Mouse (Mus musculus): ENCODE results near the gene Tle6. TPM values are rescaled to one million over a fixed set of nuclear protein-coding genes. Genes with fewer than 3 reads are reported as not detected.
A peak's percentile ranks its signal among the peaks of the same experiment; 100 is the strongest.

Tle6 gene
- polyA plus RNA-seq, 1 experiment from 2014 or later = 15.2 TPM

DNA sequence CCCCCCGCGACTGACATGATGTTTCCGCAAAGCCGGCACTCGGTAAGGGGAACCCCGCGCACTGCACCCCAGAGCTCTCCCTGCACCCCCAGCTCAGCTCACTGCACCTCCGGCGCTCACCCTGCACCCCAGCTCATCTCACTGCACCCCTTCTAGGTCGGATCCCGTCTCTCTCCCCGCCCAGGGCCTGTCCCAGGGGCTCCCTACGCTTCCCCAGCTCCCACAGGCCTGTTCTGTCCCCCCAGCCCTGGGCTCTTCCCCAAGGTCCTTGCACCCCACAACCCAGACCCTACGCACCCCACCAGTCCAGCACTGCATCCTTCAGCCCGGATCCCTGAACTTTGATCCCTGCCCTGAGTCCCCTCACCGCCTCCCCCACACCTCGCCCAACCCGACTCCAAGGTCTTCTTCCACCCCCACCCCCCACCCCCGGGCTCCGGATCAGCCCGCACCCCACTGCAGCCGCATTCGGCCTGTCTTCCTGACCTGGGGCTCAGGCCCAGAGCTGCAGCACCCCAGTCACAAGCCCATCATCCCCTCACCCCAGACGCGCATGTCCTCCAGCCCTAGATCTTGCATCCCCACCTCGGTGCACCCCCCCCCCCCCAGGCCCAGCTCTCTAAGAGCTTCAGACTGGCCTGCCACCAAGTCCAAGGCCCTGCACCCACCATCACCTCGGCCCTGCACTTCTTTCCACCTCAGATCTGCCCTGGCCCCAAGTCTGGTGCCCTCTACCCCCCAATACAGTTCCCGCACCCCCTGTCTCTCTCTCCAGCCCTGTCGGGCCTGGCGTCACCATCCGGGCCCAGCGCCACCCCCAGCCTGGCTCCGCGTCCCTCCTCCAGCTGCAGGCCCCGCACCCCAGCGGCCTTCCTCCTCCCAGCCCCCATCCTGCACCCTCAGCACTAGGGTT is 41.0 kb downstream of the Tle6 start:
- H3K4me1 ChIP-seq (replicated peaks) = peaks cover 50% of the 10 kb centered on the region
- H3K9me3 ChIP-seq = peaks cover 3% of the 10 kb centered on the region; the same call in 1 of the 2 replicates
- H3K4me2 ChIP-seq = peak overlapping the region; percentile 94
- peak overlapping the region; percentile 94 for H3K27ac ChIP-seq
- peaks cover 30% of the 10 kb centered on the region for H3K36me3 ChIP-seq
- peak overlapping the region; percentile 97 for H3K9ac ChIP-seq (replicated peaks)
- WGBS = under 1% methylated on average over 35 of the region's 36 CpGs
- H3K4me3 ChIP-seq (replicated peaks) = peak overlapping the region; percentile 91
- H3K27me3 ChIP-seq = peaks cover 2% of the 10 kb centered on the region; the same call in 1 of the 2 replicates
- peak; percentile 13; the same call in 1 of the 2 replicates for ATAC-seq (ENCODE audit: insufficient number of reproducible peaks, insufficient read depth, low FRiP score, low TSS enrichment, low read depth)

DNA sequence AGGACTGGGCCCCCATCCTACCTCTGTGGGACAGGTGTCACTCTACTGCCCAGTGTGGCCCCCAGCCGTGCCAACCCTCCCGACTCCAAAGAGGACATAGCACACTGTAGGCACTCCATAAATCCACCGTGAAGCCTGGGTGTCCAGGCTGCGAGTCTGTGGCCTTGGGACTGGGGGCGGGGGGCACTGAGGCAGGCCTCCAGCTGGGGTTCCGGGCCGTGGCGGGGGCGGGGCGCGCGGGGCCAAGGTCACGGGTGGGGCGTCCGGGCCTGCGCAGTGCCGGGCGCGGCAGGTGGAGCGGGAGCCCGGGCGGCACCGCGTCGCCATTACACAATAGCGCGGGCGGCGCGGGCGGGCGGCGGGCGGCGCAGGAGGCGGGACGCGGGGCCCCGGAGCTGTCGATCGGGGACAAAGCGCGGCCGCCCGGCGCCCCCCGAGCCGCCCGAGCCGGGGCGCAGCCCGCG is 41.7 kb downstream of the Tle6 start, which contains the start of gene Aes:
Gene Aes (plus strand): TSS at position 326 of the 464 bp plus-strand sequence.
- Histone ChIP-seq H3K4me3 (replicated peaks) (peak within 1 kb of the TSS; percentile 91), H3K9me3 (peaks cover 3% of the 10 kb centered on the region; the same call in 1 of the 2 replicates), H3K4me2 (peak within 1 kb of the TSS; percentile 94), H3K9ac (replicated peaks) (peak within 1 kb of the TSS; percentile 97), H3K36me3 (peaks cover 23% of the 10 kb centered on the region), H3K27ac (peak within 1 kb of the TSS; percentile 94), H3K4me1 (replicated peaks) (peaks cover 43% of the 10 kb centered on the region), H3K27me3 (no peaks in the 10 kb centered on the region)
- WGBS = 2% methylated on average over 26 of the region's 53 CpGs
- 0 out of 2 replicates have a peak, but pooled peaks have one; percentile 17 for ATAC-seq (ENCODE audit: insufficient number of reproducible peaks, insufficient read depth, low FRiP score, low TSS enrichment, low read depth)

DNA sequence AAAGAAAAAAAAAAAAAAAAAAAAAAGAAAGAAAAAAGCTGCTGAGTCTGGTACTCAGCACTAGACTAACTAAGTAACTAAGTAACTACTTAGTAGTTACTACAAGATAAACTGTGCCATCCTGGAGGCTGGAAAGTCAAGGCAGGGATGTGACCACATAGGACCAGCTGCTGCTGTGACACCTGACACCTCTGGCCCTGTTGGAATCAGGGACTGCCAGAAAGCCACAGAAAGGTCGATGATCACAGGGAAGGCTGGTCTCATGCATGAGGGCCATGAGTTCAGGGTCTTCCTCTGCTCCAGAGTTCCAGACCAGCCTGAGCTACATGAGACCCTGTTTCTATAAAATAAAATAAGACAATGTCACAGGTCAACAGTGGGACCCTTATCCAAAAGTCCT is 43.4 kb downstream of the Tle6 start:
- peaks cover 6% of the 10 kb centered on the region; the same call in 1 of the 2 replicates for H3K9me3 ChIP-seq
- no peak for ATAC-seq (ENCODE audit: insufficient number of reproducible peaks, insufficient read depth, low FRiP score, low TSS enrichment, low read depth)
- H3K27ac ChIP-seq = no peak overlapping the region
- 18% methylated on average over 1 of the region's 1 CpGs for WGBS
- H3K4me3 ChIP-seq (replicated peaks) = no peak overlapping the region
- H3K9ac ChIP-seq (replicated peaks) = no peak overlapping the region
- H3K4me2 ChIP-seq = no peak overlapping the region
- H3K4me1 ChIP-seq (replicated peaks) = peaks cover 26% of the 10 kb centered on the region
- peaks cover 12% of the 10 kb centered on the region for H3K36me3 ChIP-seq
- H3K27me3 ChIP-seq = no peaks in the 10 kb centered on the region

DNA sequence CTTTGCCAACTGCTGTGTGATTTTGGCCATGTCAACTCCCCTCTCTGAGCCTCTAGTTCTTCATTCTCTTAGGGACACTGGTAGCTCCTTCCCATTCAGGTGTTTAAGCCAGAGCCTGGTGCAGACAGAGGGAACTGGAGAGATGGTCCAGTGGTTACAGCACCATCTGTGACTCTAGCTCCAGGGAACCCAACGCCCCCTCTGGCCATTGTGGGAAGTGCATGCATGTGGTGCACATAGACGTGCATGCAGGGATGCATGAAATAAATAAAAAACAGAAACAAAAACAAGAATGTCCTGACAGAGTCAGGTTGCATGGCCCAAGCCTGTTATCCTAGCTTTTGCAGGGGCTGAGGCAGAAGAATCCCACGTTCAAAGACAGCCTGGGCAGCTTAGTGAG is 44.6 kb downstream of the Tle6 start:
- 73% methylated on average over 3 of the region's 3 CpGs for WGBS
- H3K27me3 ChIP-seq = no peaks in the 10 kb centered on the region
- no peak overlapping the region for H3K4me3 ChIP-seq (replicated peaks)
- H3K27ac ChIP-seq = no peak overlapping the region
- H3K9ac ChIP-seq (replicated peaks) = no peak overlapping the region
- no peak overlapping the region for H3K4me2 ChIP-seq
- H3K9me3 ChIP-seq = peaks cover 6% of the 10 kb centered on the region; the same call in 1 of the 2 replicates
- H3K4me1 ChIP-seq (replicated peaks) = peaks cover 24% of the 10 kb centered on the region
- no peak for ATAC-seq (ENCODE audit: insufficient number of reproducible peaks, insufficient read depth, low FRiP score, low TSS enrichment, low read depth)
- peaks cover 2% of the 10 kb centered on the region; the same call in 1 of the 2 replicates for H3K36me3 ChIP-seq

DNA sequence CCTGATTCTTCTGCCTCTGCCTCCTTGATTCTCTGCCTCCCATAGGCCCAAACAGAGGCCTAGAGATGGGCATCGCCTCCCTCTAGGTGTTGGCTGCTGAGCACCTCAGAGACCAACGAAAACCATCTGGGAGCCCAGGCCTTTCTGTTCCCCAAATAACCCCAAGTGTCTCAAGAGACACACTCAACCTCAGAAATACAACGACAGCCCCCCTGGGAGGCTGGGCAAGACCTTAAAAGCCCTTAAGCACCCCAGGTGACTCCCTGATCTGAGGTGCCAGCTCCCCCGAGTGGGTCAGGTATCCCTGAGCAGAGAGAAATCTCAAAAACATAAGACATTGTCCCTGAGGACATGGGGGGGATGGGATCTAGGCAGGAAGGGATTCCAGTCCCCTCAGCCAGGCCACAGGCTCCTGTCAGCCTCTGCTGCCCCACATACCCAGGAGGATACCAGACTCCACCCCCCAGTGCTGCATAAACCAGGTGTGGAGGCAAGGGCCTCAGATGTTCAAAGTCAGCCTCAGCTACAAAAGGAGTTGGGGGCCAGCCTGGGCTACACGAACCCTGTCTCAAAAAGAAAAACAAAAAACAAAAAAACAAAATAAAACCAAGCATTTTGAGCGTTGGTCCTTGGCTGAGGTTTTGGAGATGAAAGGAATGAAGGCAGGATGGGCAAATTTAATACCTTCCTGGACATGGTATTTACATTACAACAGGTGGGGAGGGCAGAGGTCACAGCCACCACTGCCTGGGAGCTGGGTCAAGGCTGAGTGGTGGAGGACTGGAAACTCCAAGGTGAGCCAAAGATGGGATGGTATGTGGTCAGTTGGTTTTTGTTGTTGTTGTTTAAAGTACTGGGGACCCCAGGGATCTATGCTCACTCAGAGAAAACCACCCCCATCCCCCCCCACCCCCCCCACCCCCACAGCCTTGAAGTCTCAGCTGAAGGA is 46.8 kb downstream of the Tle6 start:
- Histone ChIP-seq H3K9me3 (peaks cover 6% of the 10 kb centered on the region; the same call in 1 of the 2 replicates), H3K27ac (no peak overlapping the region), H3K9ac (replicated peaks) (no peak overlapping the region), H3K27me3 (no peaks in the 10 kb centered on the region), H3K4me2 (no peak overlapping the region), H3K4me1 (replicated peaks) (peaks cover 12% of the 10 kb centered on the region), H3K36me3 (no peaks in the 10 kb centered on the region), H3K4me3 (replicated peaks) (no peak overlapping the region)
- WGBS = 76% methylated on average over 6 of the region's 6 CpGs
- ATAC-seq (ENCODE audit: insufficient number of reproducible peaks, insufficient read depth, low FRiP score, low TSS enrichment, low read depth) = no peak

DNA sequence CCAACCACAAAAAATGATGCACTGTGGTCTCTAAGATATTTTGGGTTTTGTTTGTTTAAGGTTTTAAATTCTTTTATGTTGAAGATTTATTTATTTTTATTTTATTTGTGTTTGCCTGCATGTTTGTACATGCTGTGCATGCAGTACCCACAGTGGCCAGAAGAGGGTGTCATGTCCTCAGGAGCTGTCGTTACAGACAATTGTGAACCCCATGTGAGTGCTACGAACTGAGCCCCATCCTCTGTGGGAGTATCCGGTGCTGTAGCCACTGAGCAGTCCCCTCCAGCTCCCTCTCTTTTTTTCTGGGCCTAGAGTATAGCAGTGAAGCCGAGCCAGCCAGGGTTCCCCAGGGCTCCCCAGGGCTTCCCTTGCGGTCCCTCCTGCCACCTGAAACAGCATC is 47.6 kb downstream of the Tle6 start:
- no peak overlapping the region for H3K4me3 ChIP-seq (replicated peaks)
- no peak for ATAC-seq (ENCODE audit: insufficient number of reproducible peaks, insufficient read depth, low FRiP score, low TSS enrichment, low read depth)
- 89% methylated on average over 5 of the region's 5 CpGs for WGBS

DNA sequence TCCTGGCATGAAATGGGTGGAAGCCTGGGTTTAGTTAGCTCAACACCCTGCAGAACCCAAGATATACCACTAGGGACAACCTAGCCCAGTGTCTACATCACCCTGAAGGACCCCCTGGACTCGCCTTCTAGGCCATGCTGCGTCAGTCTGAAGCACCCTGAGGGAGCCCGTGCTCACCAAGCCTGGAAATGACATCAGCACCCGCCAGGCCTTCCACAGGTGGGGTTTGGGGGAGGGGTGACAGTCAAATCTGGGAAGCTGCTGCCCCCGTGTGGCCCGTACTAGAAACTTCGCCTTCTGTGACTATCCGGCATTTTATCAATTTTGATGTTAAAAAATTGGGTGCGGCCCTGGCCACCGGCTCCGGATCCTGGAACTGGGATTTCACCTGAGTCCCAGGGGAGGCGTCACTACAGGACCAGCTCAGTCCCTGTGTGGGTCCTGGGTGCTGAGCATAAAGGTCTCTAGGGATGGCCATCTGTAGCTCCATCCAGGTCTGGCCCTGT is 49.2 kb downstream of the Tle6 start:
- no peak overlapping the region for H3K9ac ChIP-seq (replicated peaks)
- H3K4me1 ChIP-seq (replicated peaks) = peaks cover 7% of the 10 kb centered on the region
- peaks cover 6% of the 10 kb centered on the region; the same call in 1 of the 2 replicates for H3K9me3 ChIP-seq
- 5% methylated on average over 12 of the region's 12 CpGs for WGBS
- no peaks in the 10 kb centered on the region for H3K36me3 ChIP-seq
- H3K27me3 ChIP-seq = no peaks in the 10 kb centered on the region
- H3K4me3 ChIP-seq (replicated peaks) = no peak overlapping the region
- H3K4me2 ChIP-seq = peak overlapping the region; percentile 8; the same call in 1 of the 2 replicates
- peak; percentile 80 for ATAC-seq (ENCODE audit: insufficient number of reproducible peaks, insufficient read depth, low FRiP score, low TSS enrichment, low read depth)
- 0 out of 2 replicates have a peak overlapping the region, but pooled peaks have one; percentile 41 for H3K27ac ChIP-seq

More for the DNA sequence above, 47.6 kb downstream of the Tle6 start:
- Histone ChIP-seq H3K9me3 (peaks cover 6% of the 10 kb centered on the region; the same call in 1 of the 2 replicates), H3K4me1 (replicated peaks) (peaks cover 7% of the 10 kb centered on the region), H3K36me3 (no peaks in the 10 kb centered on the region), H3K27ac (no peak overlapping the region), H3K4me2 (no peak overlapping the region), H3K9ac (replicated peaks) (no peak overlapping the region), H3K27me3 (no peaks in the 10 kb centered on the region)

DNA sequence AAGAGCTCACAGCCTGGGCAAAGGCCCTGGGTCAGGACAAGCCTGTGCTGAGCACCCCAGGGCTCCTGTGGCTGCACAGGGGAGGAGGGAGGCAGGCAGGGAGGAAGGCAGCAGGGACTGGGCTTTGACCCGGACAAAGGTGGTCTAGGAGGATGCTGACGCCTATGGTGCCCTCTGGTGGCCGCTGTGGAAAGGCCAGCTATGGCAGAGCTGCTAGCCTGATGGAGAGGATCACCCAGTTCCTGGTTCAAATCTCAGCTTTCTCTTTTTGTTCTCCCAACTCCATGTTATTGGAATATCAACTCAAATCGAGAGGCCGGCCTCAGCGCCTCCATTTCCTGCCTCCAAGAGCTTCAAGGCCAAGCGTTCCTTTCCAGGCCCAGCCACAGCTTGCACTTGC is 50.6 kb downstream of the Tle6 start:
- Histone ChIP-seq H3K27me3 (no peaks in the 10 kb centered on the region), H3K27ac (no peak overlapping the region), H3K4me2 (no peak overlapping the region), H3K9ac (replicated peaks) (no peak overlapping the region; the same call in 1 of the 2 replicates), H3K9me3 (0 out of 2 replicates have a peak, but pooled peaks cover 3% of the 10 kb centered on the region), H3K4me1 (replicated peaks) (peaks cover 11% of the 10 kb centered on the region), H3K4me3 (replicated peaks) (no peak overlapping the region), H3K36me3 (no peaks in the 10 kb centered on the region)
- ATAC-seq (ENCODE audit: insufficient number of reproducible peaks, insufficient read depth, low FRiP score, low TSS enrichment, low read depth) = no peak
- 11% methylated on average over 7 of the region's 7 CpGs for WGBS

DNA sequence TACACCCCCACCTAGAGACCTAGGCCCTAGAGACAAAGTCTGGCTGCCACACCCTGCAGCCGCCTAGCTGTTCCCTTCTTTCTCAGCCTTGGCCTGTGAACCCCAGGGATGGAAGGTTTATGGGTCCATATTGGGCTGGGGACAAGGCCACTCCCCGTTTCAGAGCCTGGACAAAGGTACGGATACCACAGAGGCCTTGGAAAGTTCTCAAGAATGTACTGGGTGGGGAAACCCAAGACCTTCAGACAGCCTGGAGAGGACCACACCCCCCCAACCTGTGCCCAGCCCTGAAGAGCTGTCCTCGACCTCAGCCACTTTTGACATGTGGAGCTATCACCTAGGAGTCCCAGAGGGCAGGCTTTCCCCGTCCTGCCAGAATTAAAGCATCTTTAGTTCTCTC is 51.9 kb downstream of the Tle6 start:
- no peak overlapping the region for H3K4me2 ChIP-seq
- no peak overlapping the region for H3K4me3 ChIP-seq (replicated peaks)
- no peaks in the 10 kb centered on the region for H3K36me3 ChIP-seq
- WGBS = 63% methylated on average over 5 of the region's 5 CpGs
- H3K9me3 ChIP-seq = 0 out of 2 replicates have a peak, but pooled peaks cover 3% of the 10 kb centered on the region
- H3K4me1 ChIP-seq (replicated peaks) = peaks cover 14% of the 10 kb centered on the region
- H3K27ac ChIP-seq = no peak overlapping the region
- H3K9ac ChIP-seq (replicated peaks) = no peak overlapping the region
- no peak for ATAC-seq (ENCODE audit: insufficient number of reproducible peaks, insufficient read depth, low FRiP score, low TSS enrichment, low read depth)
- no peaks in the 10 kb centered on the region for H3K27me3 ChIP-seq

DNA sequence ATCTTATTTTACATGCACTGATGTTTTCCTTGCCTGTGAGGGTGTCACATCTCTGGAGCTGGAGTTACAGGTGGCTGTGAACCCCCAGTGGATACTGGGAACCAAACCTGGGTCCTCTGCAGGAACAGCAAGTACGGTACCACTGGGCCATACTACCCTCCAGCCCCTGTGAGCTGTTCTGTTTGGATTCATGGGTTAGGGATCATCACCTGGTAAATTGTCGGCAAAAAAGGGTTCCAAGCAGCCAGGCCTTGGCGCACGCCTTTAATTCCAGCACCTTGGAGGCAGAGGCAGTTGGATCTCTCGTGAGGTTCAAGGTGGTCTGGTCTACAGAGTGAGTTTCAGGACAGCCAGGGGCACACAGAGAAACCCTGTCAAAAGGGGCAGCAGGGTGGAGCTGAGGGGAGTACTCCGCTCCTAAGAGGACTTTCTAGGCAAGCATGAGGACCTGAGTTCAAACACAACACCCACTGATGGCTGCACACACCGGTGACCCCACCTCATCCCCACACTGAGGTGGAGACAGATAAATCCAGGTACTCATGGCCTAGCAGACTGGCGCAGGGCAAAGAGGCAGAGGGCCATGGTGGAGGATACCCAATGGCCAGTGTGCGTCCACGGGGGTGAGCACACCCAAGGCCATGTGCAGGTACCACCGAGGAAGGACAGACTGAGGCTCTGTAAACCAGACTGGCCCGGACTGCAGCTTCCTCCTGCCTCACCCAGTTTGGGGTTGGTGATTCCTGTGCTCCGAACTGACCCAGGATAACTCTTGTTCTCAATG is 53.9 kb downstream of the Tle6 start:
- Histone ChIP-seq H3K27me3 (no peaks in the 10 kb centered on the region), H3K4me2 (no peak overlapping the region), H3K4me1 (replicated peaks) (peaks cover 33% of the 10 kb centered on the region), H3K4me3 (replicated peaks) (no peak overlapping the region), H3K27ac (no peak overlapping the region), H3K9ac (replicated peaks) (peak overlapping the region; percentile 28; the same call in 1 of the 2 replicates), H3K36me3 (0 out of 2 replicates have a peak, but pooled peaks cover 7% of the 10 kb centered on the region), H3K9me3 (no peaks in the 10 kb centered on the region)
- 93% methylated on average over 13 of the region's 13 CpGs for WGBS
- no peak for ATAC-seq (ENCODE audit: insufficient number of reproducible peaks, insufficient read depth, low FRiP score, low TSS enrichment, low read depth)

Measured in limb, embryonic 12.5 days (tissue).